Mouse (Mus musculus) intestine, embryonic 16.5 days (tissue): Measurements from ENCODE around the gene Fblim1. TPM values are rescaled to one million over a fixed set of nuclear protein-coding genes. Genes with fewer than 3 reads are reported as not detected.
"Not testable (repeated sequence)": the region's sequence is repeated elsewhere in the genome, so short reads cannot be mapped to it uniquely, and the experiment has no call there.

ENCODE experiments used
- ATAC-seq: fragments of 200-750 bp; cut with Nextera tagmentation; 2 replicates; pipeline ENCODE4 v1.8.0; 2017; ENCODE audit warnings: moderate TSS enrichment, moderate library complexity
- H3K27ac ChIP-seq: fragments of 300-500 bp; sonication (generic); 2 replicates; pipeline ENCODE4 v1.5.1; 2014; ENCODE audit warnings: mild to moderate bottlenecking, low read length
- H3K27me3 ChIP-seq: fragments of 300-500 bp; sonication (generic); replicated peaks from 2 replicates; pipeline ENCODE4 v1.6.1; 2014; ENCODE audit warnings: low read length, control low read depth, mixed read lengths; ENCODE audit not compliant: control insufficient read depth, insufficient read depth
- H3K36me3 ChIP-seq: fragments of 300-500 bp; sonication (generic); 2 replicates; pipeline ENCODE4 v1.6.1; 2014; ENCODE audit warnings: low read length, control low read depth; ENCODE audit not compliant: control insufficient read depth, insufficient read depth
- H3K4me1 ChIP-seq: fragments of 300-500 bp; sonication (generic); 2 replicates; pipeline ENCODE4 v1.6.1; 2014; ENCODE audit warnings: low read length, control low read depth, mixed read lengths; ENCODE audit not compliant: control insufficient read depth, insufficient read depth
- H3K4me2 ChIP-seq: fragments of 300-500 bp; sonication (generic); 2 replicates; pipeline ENCODE4 v1.6.1; 2014; ENCODE audit warnings: low read depth, low read length, control low read depth
- H3K4me3 ChIP-seq: fragments of 300-500 bp; sonication (generic); 2 replicates; pipeline ENCODE4 v1.5.1; 2014; ENCODE audit warnings: mild to moderate bottlenecking, low read length
- H3K9ac ChIP-seq: fragments of 300-500 bp; sonication (generic); 2 replicates; pipeline ENCODE4 v1.6.1; 2014; ENCODE audit warnings: low read depth, low read length
- H3K9me3 ChIP-seq: fragments of 300-500 bp; sonication (generic); 2 replicates; pipeline ENCODE4 v1.6.1; 2016; ENCODE audit warnings: low read length, control low read depth; ENCODE audit not compliant: control insufficient read depth
- WGBS: fragments of 180-500 bp; shearing (Covaris S2); extraction: QIAGEN DNeasy Blood & Tissue Kit; methylation state at CpG from one replicate; pipeline ENCODE4 v1.1.7; 2014; 5-methylcytosine and 5-hydroxymethylcytosine counted together
- polyA plus RNA-seq: library from polyadenylated mRNA; unstranded; fragments of >200 nt; fragmentation: Nextera tagmentation; extraction: Ambion mirVana; gene quantifications from 2 replicates; pipeline ENCODE4 v1.2.1, GENCODE M21; 2015

The Fblim1 gene
- polyA plus RNA-seq, 1 experiment from 2014 or later, result 66.2 TPM

DNA sequence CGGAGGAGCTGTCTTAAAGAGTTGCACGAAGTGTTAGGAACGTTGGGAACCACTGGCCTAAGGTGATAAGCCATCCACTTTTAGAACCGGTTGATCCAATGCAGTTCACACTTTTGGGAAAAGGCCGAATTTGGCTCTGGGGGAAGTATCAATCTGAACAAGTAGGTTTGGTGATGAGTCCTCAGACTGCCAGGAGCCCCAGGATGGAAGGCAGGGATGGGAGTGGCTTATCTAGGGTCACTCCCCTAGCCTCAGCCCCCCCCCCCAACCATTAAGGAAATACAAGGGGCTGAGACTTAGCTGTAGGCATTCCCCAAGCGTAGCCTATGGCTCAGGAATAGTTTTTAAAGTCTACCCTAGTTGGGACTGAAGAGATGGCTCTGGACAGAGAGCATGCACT, 39.7 kb downstream of the Fblim1 start:
- no peaks in the 10 kb centered on the region for H3K27me3 ChIP-seq
- WGBS, result 88% methylated on average over 6 of the region's 6 CpGs
- H3K9ac ChIP-seq, result no peak overlapping the region
- no peak overlapping the region for H3K4me2 ChIP-seq
- no peak overlapping the region for H3K4me3 ChIP-seq
- no peaks in the 10 kb centered on the region for H3K36me3 ChIP-seq
- peaks cover 9% of the 10 kb centered on the region for H3K4me1 ChIP-seq
- ATAC-seq, result no peak
- no peak overlapping the region for H3K27ac ChIP-seq
- no peaks in the 10 kb centered on the region for H3K9me3 ChIP-seq

DNA sequence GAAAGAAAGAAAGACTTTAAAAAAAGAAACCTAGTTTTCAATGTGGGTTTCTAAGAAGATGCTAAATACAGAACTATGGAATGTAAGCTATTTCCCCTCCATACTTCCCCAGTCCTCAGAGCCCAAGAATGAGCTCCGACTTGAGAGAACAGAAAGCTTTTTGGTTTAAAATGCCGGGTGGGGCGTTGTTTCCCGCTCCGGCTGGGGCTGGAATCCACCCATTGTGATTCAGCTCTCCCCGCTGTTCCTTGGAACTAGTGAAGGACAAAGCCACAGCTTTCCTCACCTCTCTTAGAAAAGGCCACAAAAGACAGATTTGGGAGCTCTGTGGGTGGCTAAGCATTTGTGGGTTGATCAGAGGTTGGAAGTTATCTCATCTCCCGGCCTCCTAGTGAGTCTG, 40.6 kb downstream of the Fblim1 start:
- Histone ChIP-seq H3K4me1 (0 out of 2 replicates have a peak, but pooled peaks cover 6% of the 10 kb centered on the region), H3K27ac (peak overlapping the region; percentile 4; the same call in 1 of the 2 replicates), H3K27me3 (no peaks in the 10 kb centered on the region), H3K4me2 (no peak overlapping the region), H3K36me3 (no peaks in the 10 kb centered on the region), H3K4me3 (no peak overlapping the region), H3K9me3 (no peaks in the 10 kb centered on the region), H3K9ac (no peak overlapping the region)
- WGBS, result 56% methylated on average over 7 of the region's 7 CpGs
- ATAC-seq, result no peak

DNA sequence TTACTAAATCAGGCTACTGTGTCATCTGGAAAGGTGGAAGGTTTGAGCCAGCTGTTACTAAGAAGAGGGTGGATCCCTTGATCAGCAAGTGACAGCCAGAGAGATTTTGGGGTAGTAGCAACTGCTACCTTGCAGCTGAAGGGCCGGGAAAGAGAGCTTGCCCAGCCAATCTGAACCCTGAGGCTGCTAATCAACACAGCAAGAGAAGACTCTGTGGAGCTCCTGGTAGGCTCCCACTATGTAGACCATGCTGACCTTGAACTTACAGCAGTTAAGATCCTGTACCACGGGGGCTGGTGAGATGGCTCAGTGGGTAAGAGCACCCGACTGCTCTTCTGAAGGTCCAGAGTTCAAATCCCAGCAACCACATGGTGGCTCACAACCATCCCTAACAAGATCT, 41.2 kb downstream of the Fblim1 start:
- no peak overlapping the region for H3K4me2 ChIP-seq
- H3K9ac ChIP-seq, result no peak overlapping the region
- 68% methylated on average over 3 of the region's 3 CpGs for WGBS
- H3K4me3 ChIP-seq, result no peak overlapping the region
- no peaks in the 10 kb centered on the region for H3K36me3 ChIP-seq
- no peak for ATAC-seq
- H3K4me1 ChIP-seq, result peaks cover 8% of the 10 kb centered on the region; the same call in 1 of the 2 replicates
- H3K9me3 ChIP-seq, result no peaks in the 10 kb centered on the region
- H3K27me3 ChIP-seq, result no peaks in the 10 kb centered on the region
- H3K27ac ChIP-seq, result no peak overlapping the region

DNA sequence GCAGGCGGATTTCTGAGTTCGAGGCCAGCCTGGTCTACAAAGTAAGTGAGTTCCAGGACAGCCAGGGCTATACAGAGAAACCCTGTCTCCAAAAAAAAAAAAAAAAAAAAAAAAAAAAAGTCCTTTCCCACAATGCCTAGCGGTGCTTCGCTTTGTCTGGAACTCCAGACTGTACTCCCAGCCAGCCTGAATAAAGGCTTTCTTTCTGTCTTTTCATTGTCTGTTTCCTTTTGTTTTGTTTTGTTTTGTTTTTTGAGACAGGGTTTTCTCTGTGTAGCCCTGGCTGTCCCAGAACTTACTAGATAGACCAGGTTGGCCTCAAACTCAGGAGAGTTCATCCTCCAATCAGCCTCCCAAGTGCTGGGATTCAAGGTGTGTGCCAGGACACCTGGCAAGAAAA, 41.7 kb downstream of the Fblim1 start:
- Histone ChIP-seq H3K4me2 (no peak overlapping the region), H3K27me3 (no peaks in the 10 kb centered on the region), H3K4me1 (peaks cover 12% of the 10 kb centered on the region; the same call in 1 of the 2 replicates), H3K9ac (no peak overlapping the region), H3K27ac (no peak overlapping the region), H3K36me3 (no peaks in the 10 kb centered on the region), H3K9me3 (no peaks in the 10 kb centered on the region), H3K4me3 (no peak overlapping the region)
- ATAC-seq, result no peak
- WGBS, result 91% methylated on average over 4 of the region's 4 CpGs

DNA sequence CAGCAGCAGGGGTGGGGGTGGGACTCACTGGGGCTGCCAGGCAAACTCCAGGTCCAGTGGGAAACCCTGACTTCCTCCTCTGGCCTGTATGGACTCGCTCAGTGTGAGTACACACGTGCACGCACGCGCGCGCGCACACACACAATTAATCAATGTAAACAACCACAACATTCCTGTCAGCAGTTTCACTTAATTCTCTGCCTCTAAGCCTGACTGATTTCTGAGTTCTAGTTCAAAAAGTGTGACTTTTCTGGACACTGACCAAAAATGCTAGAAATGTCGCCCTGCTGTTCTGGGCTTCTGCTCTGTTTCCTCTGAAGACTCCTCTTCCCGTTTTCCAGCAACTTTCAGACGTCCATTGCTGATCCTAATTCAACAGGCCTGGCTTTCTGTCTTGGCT, 43.6 kb downstream of the Fblim1 start:
- Histone ChIP-seq H3K9ac (no peak overlapping the region), H3K36me3 (no peaks in the 10 kb centered on the region), H3K4me1 (peaks cover 13% of the 10 kb centered on the region; the same call in 1 of the 2 replicates), H3K4me3 (no peak overlapping the region), H3K9me3 (no peaks in the 10 kb centered on the region), H3K27me3 (no peaks in the 10 kb centered on the region), H3K4me2 (no peak overlapping the region), H3K27ac (no peak overlapping the region; the same call in 1 of the 2 replicates)
- 75% methylated on average over 11 of the region's 11 CpGs for WGBS
- ATAC-seq, result no peak

DNA sequence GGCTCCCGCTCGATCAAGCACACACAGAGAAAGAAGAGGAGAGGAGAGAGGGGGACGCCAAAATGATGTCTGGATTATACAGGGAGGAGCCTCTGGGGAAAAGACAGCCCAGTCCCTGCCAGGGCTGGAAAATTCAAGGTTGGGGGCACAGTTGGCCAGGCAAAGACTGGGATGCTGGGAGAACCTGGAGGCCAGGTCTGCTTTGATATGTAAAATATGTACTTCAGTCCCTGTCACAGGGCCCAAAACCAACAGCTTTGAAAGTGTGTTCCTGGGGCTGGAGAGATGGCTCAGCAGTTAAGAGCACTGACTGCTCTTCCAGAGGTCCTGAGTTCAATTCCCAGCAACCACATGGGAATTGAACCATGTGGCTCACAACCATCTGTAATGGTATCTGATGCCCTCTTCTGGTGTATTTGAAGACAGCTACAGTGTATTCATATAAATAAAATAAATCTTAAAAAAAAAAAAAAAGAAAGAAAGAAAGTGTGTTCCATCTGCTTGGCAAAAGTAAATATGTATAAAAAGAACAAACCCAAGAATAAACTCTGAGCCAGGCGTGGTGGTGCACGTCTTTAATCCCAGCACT, 44.5 kb downstream of the Fblim1 start:
- H3K9ac ChIP-seq, H3K36me3 ChIP-seq, H3K27me3 ChIP-seq, H3K4me3 ChIP-seq, H3K27ac ChIP-seq, ATAC-seq, H3K4me2 ChIP-seq, H3K9me3 ChIP-seq: not testable (repeated sequence)
- peaks cover 12% of the 10 kb centered on the region; the same call in 1 of the 2 replicates for H3K4me1 ChIP-seq
- 76% methylated on average over 5 of the region's 5 CpGs for WGBS

DNA sequence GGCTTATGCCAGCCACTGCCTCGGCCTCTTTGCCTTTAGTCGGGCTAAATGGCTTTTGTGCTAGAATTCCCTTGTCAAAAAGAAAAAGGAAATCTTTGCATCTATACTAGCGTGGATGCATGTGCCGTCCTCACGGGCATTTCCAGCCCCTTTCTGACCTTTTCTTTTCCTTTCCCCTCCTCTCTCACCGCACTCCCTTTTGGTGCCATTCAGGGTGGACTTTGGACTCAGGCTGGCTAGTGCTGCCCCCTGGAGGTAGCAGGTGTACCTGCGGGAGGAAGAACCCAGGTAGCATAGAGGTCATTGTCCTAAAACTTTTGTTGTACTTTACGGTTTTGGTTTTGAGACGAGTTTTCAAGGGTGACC, 46.0 kb downstream of the Fblim1 start:
- H3K4me3 ChIP-seq, result peak overlapping the region; percentile 47
- peak; percentile 52 for ATAC-seq
- H3K9ac ChIP-seq, result peak overlapping the region; percentile 74
- H3K36me3 ChIP-seq, result no peaks in the 10 kb centered on the region
- peak overlapping the region; percentile 92 for H3K4me2 ChIP-seq
- H3K4me1 ChIP-seq, result peaks cover 12% of the 10 kb centered on the region; the same call in 1 of the 2 replicates
- peak overlapping the region; percentile 97 for H3K27ac ChIP-seq
- H3K27me3 ChIP-seq, result no peaks in the 10 kb centered on the region
- H3K9me3 ChIP-seq, result no peaks in the 10 kb centered on the region
- 1% methylated on average over 9 of the region's 9 CpGs for WGBS

DNA sequence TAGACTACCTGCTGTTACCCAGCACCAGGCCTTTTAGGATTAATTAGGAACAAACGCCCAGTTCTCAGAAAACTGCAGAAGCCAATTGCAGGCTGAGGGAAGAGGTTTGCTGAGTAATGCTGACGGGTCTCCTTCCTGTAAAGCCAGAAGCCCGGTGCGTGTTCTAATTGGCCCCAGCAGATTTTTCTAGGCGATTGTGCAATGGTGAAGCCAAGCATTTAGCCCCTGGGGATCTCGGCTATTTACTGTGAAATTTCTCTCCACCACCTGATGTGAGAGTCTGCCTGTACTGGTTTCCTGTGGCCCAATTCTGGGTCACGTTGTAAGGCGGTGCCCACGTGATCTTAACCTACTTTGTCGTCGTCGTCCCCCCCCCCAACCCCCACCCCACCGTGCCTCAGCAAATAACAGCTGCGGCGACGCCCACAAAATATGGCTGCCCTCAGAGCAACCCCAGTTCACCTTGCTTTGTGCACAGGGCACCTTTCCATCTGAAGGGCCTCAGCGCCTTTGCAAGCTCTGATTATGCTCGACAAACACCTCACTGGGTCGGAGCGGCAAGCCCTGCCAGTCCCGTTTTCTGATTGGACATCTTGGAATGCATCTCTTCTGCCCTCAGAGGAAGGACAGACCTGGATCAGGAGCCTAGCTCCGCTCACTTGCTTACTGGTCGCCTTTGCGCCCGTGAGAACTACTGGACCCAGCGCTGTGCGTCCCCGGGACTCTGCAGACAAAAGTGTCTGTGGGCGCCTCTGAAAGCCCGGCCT, 46.6 kb downstream of the Fblim1 start:
- Histone ChIP-seq H3K4me3 (peak overlapping the region; percentile 47), H3K4me2 (peak overlapping the region; percentile 92), H3K27ac (peak overlapping the region; percentile 97), H3K27me3 (no peaks in the 10 kb centered on the region), H3K9ac (peak overlapping the region; percentile 74), H3K36me3 (no peaks in the 10 kb centered on the region), H3K9me3 (no peaks in the 10 kb centered on the region), H3K4me1 (peaks cover 12% of the 10 kb centered on the region; the same call in 1 of the 2 replicates)
- ATAC-seq, result peak; percentile 81
- 1% methylated on average over 30 of the region's 30 CpGs for WGBS

DNA sequence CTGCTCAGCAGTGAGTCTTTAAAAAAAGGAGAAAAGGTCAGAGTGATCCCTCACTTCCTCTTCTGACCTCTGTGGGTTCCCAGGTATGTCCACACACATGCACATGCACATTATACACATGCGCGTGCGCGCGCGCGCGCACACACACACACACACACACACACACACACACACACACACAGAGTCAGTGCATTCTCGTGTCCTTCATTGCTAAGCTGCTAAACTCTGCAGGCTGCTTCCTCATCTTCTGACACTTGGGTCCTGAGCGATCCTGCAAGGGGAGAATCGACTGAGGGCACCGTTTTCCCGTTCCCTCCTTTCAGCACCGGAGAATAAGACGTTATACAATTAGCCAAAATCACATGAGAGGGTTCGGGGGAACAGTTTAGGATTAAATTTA, 47.2 kb downstream of the Fblim1 start:
- H3K36me3 ChIP-seq, result no peaks in the 10 kb centered on the region
- WGBS, result 19% methylated on average over 16 of the region's 16 CpGs
- peak overlapping the region; percentile 97 for H3K27ac ChIP-seq
- H3K9me3 ChIP-seq, result no peaks in the 10 kb centered on the region
- peak overlapping the region; percentile 74 for H3K9ac ChIP-seq
- peak overlapping the region; percentile 92 for H3K4me2 ChIP-seq
- H3K4me3 ChIP-seq, result peak overlapping the region; percentile 47
- peak; percentile 58 for ATAC-seq
- no peaks in the 10 kb centered on the region for H3K27me3 ChIP-seq
- H3K4me1 ChIP-seq, result peaks cover 12% of the 10 kb centered on the region; the same call in 1 of the 2 replicates
